Comparison of ENCODE assay signal across 16 mouse cellular contexts in the genomic region with DNA sequence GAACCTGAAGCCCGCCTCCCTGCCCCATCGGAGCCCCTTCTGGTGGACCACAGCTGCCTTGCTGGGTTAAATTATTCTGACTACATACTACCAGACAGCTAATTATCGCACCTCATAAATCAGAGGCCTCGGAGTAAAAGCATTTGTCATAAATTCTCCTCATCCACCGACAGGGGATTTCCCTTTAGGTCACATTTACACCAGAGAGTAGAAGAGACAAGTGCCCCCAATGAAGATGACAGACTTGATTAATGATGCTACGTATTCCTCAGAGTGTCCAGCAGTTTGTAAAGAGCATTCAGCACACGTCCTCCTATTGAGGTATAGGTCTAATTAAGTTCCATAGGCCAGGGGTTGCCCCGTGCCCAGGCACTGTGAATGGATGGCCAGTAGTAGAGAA. TPM values are rescaled to one million over a fixed set of nuclear protein-coding genes. Genes with fewer than 3 reads are reported as not detected.
A peak's percentile ranks its signal among the peaks of the same experiment; 100 is the strongest.
DNase-seq lines count a peak whose midpoint lies in the region; ATAC-seq and TF ChIP-seq lines count a peak whose summit lies in the region.
"Had no signal": no experiment of that assay in that cellular context is flagged by ENCODE, and none has a peak within 500 bp of the region (broad histone marks: within the 10 kb centered on the region; RNA-seq: fewer than 3 reads in every experiment).

No protein-coding gene starts in this region.

- peaks cover 9% of the 10 kb centered on the region; the same call in 1 of the 2 replicates for H3K4me1 ChIP-seq in forebrain, embryonic 11.5 days (replicated peaks; ENCODE audit: control insufficient read depth, insufficient read depth, low read length)
- peaks cover 26% of the 10 kb centered on the region for H3K4me1 ChIP-seq in forebrain, postnatal 0 days (ENCODE audit: insufficient read depth)
- peaks cover 40% of the 10 kb centered on the region for H3K4me1 ChIP-seq in midbrain, embryonic 14.5 days (ENCODE audit: control insufficient read depth, insufficient read depth, low read length)
- peaks cover 34% of the 10 kb centered on the region for H3K4me1 ChIP-seq in midbrain, embryonic 10.5 days

- WGBS in forebrain, embryonic 11.5 days, result 69% methylated on average over 8 of the region's 8 CpGs
- 44% methylated on average over 8 of the region's 8 CpGs for WGBS in forebrain, postnatal 0 days
- 57% methylated on average over 8 of the region's 8 CpGs for WGBS in midbrain, embryonic 14.5 days
- WGBS in midbrain, embryonic 10.5 days, result 89% methylated on average over 8 of the region's 8 CpGs

- H3K36me3 ChIP-seq in forebrain, embryonic 11.5 days (ENCODE audit: control insufficient read depth, insufficient read depth, low read length), result no peaks in the 10 kb centered on the region
- no peaks in the 10 kb centered on the region for H3K36me3 ChIP-seq in forebrain, postnatal 0 days (ENCODE audit: insufficient read depth)
- no peaks in the 10 kb centered on the region for H3K36me3 ChIP-seq in midbrain, embryonic 14.5 days (ENCODE audit: control insufficient read depth, insufficient read depth, low read length)
- no peaks in the 10 kb centered on the region for H3K36me3 ChIP-seq in midbrain, embryonic 10.5 days

- no peaks in the 10 kb centered on the region for H3K27me3 ChIP-seq in forebrain, embryonic 11.5 days (ENCODE audit: control insufficient read depth, insufficient read depth, low read length)
- no peaks in the 10 kb centered on the region for H3K27me3 ChIP-seq in forebrain, postnatal 0 days (ENCODE audit: insufficient read depth, low read length)
- no peaks in the 10 kb centered on the region for H3K27me3 ChIP-seq in midbrain, embryonic 14.5 days (ENCODE audit: control insufficient read depth, insufficient read depth, low read length)
- H3K27me3 ChIP-seq in midbrain, embryonic 10.5 days (ENCODE audit: low read depth, poor library complexity, severe bottlenecking), result no peaks in the 10 kb centered on the region

- peak; percentile 39; the same call in 1 of the 2 replicates for ATAC-seq in forebrain, embryonic 11.5 days (replicated peaks; ENCODE audit: low FRiP score)
- no peak for ATAC-seq in forebrain, postnatal 0 days
- ATAC-seq in midbrain, embryonic 14.5 days (ENCODE audit: low FRiP score, low TSS enrichment), result no peak

- peak overlapping the region; percentile 50 for H3K27ac ChIP-seq in forebrain, embryonic 11.5 days (ENCODE audit: low read depth, low read length)
- H3K27ac ChIP-seq in forebrain, postnatal 0 days (ENCODE audit: low read depth, low read length), result no peak overlapping the region
- H3K27ac ChIP-seq in midbrain, embryonic 14.5 days (replicated peaks; ENCODE audit: low read depth, low read length), result 0 out of 2 replicates have a peak overlapping the region, but pooled peaks have one; percentile 13
- no peak overlapping the region for H3K27ac ChIP-seq in midbrain, embryonic 10.5 days (replicated peaks)
- H3K27ac ChIP-seq: left cerebral cortex, adult 2 months; stomach, postnatal 0 days had no signal

- H3K4me3 ChIP-seq in forebrain, embryonic 11.5 days (ENCODE audit: low read depth, low read length), result no peak overlapping the region
- H3K4me3 ChIP-seq in forebrain, postnatal 0 days (ENCODE audit: low read depth, low read length), result no peak overlapping the region
- no peak overlapping the region for H3K4me3 ChIP-seq in midbrain, embryonic 14.5 days (replicated peaks; ENCODE audit: low read depth, low read length)
- no peak overlapping the region for H3K4me3 ChIP-seq in midbrain, embryonic 10.5 days
- H3K4me3 ChIP-seq: left cerebral cortex, adult 2 months had no signal

- H3K9me3 ChIP-seq in forebrain, embryonic 11.5 days (ENCODE audit: control insufficient read depth, low read length), result no peaks in the 10 kb centered on the region
- no peaks in the 10 kb centered on the region for H3K9me3 ChIP-seq in forebrain, postnatal 0 days (ENCODE audit: low read length)
- no peaks in the 10 kb centered on the region for H3K9me3 ChIP-seq in midbrain, embryonic 14.5 days (ENCODE audit: control insufficient read depth, low read length)
- no peaks in the 10 kb centered on the region for H3K9me3 ChIP-seq in midbrain, embryonic 10.5 days (replicated peaks)

- DNase-seq in forebrain, embryonic 11.5 days (ENCODE audit: low spot score), result no peak
- no peak for DNase-seq in forebrain, postnatal 0 days
- peak; percentile 15 for DNase-seq in midbrain, embryonic 14.5 days
- DNase-seq in midbrain, embryonic 10.5 days (ENCODE audit: low spot score), result no peak
- peak; percentile 80 for DNase-seq in hindlimb bud, embryonic 11.5 days (ENCODE audit: extremely low spot score, low read depth, low spot score)
- DNase-seq in gastrocnemius, postnatal 14 days, result no peak
- DNase-seq in gastrocnemius, adult 8-10 months (ENCODE audit: low spot score in 2 of 2), result no peak
- DNase-seq in adrenal gland, adult 8-10 months, result no peak
- DNase-seq: cerebellum, postnatal 25 days; spleen, adult 18-20 months; thymus, postnatal 4 days had no signal

- no peak overlapping the region for H3K9ac ChIP-seq in forebrain, embryonic 11.5 days (ENCODE audit: low read length)
- H3K9ac ChIP-seq in forebrain, postnatal 0 days, result no peak overlapping the region
- no peak overlapping the region for H3K9ac ChIP-seq in midbrain, embryonic 14.5 days (replicated peaks; ENCODE audit: low read length)

- intact Hi-C loops in gastrocnemius, postnatal 14 days (cut with DNase I; ENCODE audit: low total_unique reads), result loop anchor here (5.0 kb wide), 1 partner anchor 46 kb away; no protein-coding TSS in a partner anchor

- TF ChIP-seq CTCF in forebrain, postnatal 0 days (IDR thresholded peaks at IDR 0.05; ENCODE audit: low read depth), result no peak

- H3K4me2 ChIP-seq in forebrain, embryonic 11.5 days (ENCODE audit: low read depth, low read length, severe bottlenecking), result no peak overlapping the region
- H3K4me2 ChIP-seq in forebrain, postnatal 0 days (ENCODE audit: low read depth), result no peak overlapping the region
- no peak overlapping the region for H3K4me2 ChIP-seq in midbrain, embryonic 14.5 days (ENCODE audit: low read length)
- H3K4me2 ChIP-seq: heart, embryonic 11.5 days; liver, embryonic 11.5 days had no signal

RNA-seq across cellular contexts. Expression of gene Homer2, which starts 50.7 kb away (rescaled TPM):
- 29.7 and 30.1 TPM in 2 replicates for polyA plus RNA-seq in forebrain, embryonic 11.5 days (2014; fragmentation: Nextera tagmentation; extraction: Ambion mirVana)
- total RNA-seq in forebrain, postnatal 0 days (2014; rRNA removed), result 23.9 and 27.9 TPM in 2 replicates
- 23.5 and 28.8 TPM in 2 replicates for polyA plus RNA-seq in forebrain, postnatal 0 days (2015; fragmentation: Nextera tagmentation; extraction: Ambion mirVana)
- 19.1 and 21.7 TPM in 2 replicates for polyA plus RNA-seq in midbrain, embryonic 14.5 days (2014; fragmentation: Nextera tagmentation; extraction: Ambion mirVana)
- 11.9 and 12.9 TPM in 2 replicates for polyA plus RNA-seq in midbrain, embryonic 10.5 days (2016; fragmentation: Nextera tagmentation; extraction: Ambion mirVana)
- 10 to 100 TPM; 25.5 to 34.3 TPM for total RNA-seq in gastrocnemius, postnatal 14 days (2021)
- total RNA-seq in gastrocnemius, adult 8-10 months (2022), result 10 to 100 TPM; 40.0 to 53.1 (median 44.0) TPM
- 10 to 100 TPM in 2 of 4 experiments, 1 to 10 TPM in 2; 2.0 to 15.1 (median 7.6) TPM for total RNA-seq in adrenal gland, adult 8-10 months (2022)
- total RNA-seq: monocyte, adult 5-6 weeks had no signal

Comparison
In these comparisons a context has a peak if more than half of its experiments do, and no peak if none do; other contexts are left out.
1. DNase-seq: peak in midbrain, embryonic 14.5 days (single experiment) and hindlimb bud, embryonic 11.5 days (single experiment); none in forebrain, embryonic 11.5 days (single experiment), forebrain, postnatal 0 days (single experiment), midbrain, embryonic 10.5 days (single experiment), gastrocnemius, postnatal 14 days (single experiment), gastrocnemius, adult 8-10 months (0 of 2) and adrenal gland, adult 8-10 months (single experiment).
2. H3K27ac ChIP-seq: peak in forebrain, embryonic 11.5 days (single experiment) and midbrain, embryonic 14.5 days (single experiment); none in forebrain, postnatal 0 days (single experiment) and midbrain, embryonic 10.5 days (single experiment).